Mouse (Mus musculus) lung, postnatal 36 days (tissue): ENCODE results near the gene Nxpe3.
A peak's percentile ranks its signal among the peaks of the same experiment; 100 is the strongest.

Experiments
- DNase-seq: peaks from one replicate; pipeline ENCODE4 v3.0.0; 2022; ENCODE audit warnings: mixed read lengths

Gene Nxpe3

GRCm38 (mm10) chr16:55894893-55895650, at the start of gene Nxpe3:
Gene Nxpe3 (minus strand): TSS chr16:55895285.
- peak; percentile 92 for DNase-seq

DNA sequence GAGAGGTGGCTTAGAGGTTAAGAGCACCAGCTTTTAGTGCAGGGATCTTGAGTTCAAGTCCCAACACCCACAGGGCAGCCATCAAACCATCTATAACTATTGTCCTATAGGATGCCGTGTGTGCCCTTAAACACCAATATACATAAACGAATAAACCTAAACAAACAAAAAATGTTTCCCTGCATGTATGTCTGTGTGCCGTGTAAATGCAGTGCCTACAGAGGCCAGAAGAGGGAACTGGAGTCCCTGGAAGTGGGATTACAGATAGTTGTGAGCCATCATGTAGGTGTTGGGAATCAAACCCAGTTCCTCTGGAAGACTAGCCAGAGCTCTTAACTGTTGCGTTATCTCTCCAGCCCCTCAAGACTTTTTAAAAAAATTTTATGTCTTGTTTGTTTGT, 45.7 kb upstream of the Nxpe3 start:
- no peak for DNase-seq

GRCm38 (mm10) chr16:55939703-55940102, 44.6 kb upstream of the Nxpe3 start:
- no peak for DNase-seq

DNA sequence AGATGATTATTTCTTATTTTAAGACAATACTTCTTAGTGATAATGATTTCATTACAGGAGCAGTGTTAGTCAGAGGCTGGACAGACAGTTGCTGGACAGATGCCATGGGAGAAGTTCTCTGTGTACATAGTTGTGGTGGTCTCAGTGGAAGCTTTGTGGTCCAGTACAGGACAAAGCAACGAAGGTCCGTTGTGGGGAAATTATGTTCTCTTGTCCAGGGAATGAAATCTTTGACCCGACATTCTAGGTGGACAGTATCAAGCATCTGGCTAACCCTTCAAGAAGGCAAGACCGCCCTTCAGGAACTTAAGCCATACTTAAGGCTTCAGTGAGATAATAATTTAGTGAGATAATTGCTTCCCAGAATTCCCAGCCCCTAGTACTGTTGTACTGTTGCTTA, 43.7 kb upstream of the Nxpe3 start:
- no peak for DNase-seq

DNA sequence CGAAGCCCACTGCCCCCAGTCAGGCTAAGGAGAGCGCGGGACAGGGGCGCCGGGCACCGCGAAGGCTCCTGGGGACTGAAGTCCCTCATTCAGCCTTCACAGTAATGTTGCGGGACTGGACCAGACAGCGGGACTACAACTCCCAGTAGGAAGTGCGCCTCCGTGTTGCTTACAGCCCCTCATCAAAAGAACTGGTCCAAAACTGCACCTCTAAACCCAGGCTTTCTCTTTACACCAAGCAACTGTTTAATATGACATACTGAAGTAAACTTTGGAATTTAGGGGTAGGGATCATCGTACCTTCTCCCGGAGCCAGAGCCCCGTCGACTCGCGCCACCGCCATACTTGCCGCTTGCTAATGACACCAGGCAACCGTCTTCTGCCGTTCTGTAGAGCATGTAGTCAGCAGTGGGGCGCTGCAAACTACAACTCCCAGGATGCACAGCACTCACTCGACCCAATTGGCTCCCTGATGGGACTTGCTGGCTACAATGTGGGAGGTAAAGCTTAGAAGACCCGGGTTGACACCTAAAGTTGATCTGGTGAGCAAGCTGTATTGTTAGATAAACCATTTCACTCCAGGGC, 39.5 kb upstream of the Nxpe3 start, which contains the start of gene Cep97:
Gene Cep97 (minus strand): TSS at position 403 of the 585 bp plus-strand sequence.
- DNase-seq = peak; percentile 97

DNA sequence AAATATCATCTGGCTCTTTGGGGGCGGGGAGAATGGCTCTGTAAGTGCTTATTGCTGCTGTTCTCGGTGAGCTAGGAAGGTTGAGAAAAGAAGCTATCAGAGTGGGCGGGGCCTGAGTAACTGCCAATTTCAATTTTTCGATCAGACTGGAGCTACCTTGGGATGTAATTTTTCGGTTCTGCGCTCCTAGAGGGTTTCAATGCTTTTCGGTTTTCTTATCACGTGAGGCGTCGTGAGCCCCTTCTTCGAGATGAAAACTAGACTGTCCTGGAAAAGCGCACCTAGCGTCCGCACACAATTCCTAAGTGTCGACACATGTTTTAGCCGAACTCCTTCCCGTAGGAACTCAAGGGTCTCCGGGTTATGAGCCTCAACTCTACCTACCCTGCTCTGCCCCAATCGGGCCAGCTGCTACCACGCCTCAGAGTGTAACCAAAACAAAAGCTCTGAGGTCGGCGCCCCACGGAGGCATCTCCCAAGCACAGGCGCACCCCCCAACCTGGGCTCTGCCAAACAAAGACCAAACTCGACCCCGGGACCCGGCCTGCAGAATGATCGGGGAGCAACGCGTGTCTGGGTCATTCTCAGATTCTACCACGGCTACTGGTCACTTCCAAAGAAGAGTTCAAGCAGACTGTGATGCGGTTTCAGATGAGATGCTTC, 38.7 kb upstream of the Nxpe3 start:
- peak; percentile 38 for DNase-seq

- DNase-seq = no peak
Measured at GRCm38 (mm10) chr16:55924010-55924409, 28.9 kb upstream of the Nxpe3 start.

DNA sequence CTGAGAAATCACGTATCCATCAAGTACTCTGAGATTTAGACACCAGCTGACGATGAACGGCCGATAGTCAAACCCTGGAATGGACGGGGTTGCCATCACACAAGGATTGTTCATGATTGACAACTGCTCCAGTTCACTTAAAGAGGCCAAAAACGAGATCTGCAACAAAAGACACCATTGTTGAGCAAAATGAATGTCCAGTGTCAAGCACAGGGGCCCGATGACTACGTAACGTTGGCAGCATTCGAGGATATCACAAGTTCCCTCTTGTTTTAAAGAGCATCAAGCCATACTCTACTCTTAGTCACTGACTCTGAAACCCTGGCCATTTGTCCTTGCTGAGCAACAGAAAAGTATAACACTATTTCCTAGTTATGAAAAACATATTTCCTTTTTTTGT, 27.0 kb upstream of the Nxpe3 start:
- DNase-seq = no peak

DNA sequence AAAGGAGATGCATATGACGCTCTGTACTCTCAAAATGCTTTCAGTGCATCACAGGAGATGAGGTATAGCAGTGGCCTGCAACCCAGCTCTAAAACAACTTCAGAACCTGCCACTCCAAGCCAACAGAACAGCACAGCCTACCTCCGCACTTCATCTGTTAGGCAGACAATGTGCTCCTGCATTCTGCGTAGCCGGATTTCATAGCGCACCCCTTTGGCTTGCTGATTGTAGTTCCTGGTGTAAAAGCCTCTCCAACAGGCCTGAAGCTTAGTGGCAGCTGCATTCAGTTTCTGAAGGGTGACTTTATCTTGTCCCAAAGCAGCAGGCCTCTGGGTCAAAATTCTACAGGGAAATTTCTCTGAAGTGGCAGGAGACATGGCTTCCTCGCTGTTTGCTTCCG, 19.6 kb upstream of the Nxpe3 start:
- no peak for DNase-seq

DNA sequence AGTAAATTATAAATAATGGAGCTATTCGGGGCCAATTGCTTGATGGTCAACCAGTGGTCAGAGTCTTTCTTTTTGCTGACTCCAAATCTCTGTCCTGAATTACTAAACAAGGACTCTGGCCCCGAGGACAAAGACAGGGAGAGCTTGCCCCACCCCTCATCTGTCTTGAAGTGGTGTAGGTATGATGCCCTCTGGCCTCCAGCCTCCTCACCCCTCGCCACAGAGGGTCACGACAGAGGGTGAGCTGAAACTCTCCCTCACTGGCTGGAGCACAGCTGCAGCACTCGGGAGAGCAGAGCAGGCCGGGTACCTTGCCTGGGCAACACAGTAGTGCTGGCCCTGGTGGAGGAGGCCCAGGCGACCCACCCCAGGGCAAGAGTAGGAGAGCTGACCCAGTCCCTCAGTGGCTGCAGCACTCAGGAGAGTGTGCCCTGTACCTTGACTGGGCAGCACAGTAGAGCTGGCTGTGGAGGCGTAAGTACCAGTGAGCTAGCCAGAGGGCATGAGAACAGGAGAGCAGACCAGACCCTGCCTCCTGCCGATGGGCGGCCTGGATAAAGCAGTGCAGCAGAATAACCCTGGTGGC, 15.2 kb upstream of the Nxpe3 start:
- no peak for DNase-seq

DNA sequence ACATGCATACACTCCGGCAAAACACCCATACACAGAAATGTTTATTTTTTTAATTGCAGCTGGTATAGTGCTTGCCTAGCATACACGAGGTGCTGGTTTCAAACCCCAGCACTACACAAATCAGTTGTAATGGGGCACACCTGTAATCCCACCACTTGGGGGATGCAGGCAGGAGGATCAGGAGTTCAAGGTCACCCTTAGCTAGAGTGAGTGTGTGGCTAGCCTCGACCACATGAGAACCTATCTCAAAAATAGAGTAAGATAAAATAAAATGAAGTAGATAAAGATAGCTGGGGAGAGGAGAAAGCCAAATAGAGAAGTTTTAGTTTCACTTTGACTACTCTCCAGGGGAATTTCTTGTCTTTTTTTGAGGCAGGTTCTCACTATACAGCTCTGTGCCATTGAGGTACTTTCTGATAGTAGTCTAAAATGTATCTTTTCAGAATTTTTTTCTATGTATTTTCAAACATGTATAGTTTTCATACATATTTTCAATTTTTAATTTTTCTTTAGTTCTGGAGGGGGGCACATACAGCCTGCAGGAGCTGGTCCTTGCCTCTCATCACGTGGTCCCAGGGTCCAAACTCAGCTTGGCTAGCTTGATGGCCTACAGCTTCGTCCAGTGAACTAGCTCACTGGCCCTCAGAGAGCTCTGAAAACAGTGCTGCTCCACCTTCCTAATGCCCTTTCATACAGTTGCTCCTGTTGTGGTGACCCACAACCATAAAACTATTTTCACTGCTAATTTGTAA, 12.0 kb upstream of the Nxpe3 start:
- no peak for DNase-seq

GRCm38 (mm10) chr16:55905370-55905769, 10.3 kb upstream of the Nxpe3 start:
- no peak for DNase-seq

- no peak for DNase-seq
Measured at GRCm38 (mm10) chr16:55901839-55902756, 7.0 kb upstream of the Nxpe3 start.

DNA sequence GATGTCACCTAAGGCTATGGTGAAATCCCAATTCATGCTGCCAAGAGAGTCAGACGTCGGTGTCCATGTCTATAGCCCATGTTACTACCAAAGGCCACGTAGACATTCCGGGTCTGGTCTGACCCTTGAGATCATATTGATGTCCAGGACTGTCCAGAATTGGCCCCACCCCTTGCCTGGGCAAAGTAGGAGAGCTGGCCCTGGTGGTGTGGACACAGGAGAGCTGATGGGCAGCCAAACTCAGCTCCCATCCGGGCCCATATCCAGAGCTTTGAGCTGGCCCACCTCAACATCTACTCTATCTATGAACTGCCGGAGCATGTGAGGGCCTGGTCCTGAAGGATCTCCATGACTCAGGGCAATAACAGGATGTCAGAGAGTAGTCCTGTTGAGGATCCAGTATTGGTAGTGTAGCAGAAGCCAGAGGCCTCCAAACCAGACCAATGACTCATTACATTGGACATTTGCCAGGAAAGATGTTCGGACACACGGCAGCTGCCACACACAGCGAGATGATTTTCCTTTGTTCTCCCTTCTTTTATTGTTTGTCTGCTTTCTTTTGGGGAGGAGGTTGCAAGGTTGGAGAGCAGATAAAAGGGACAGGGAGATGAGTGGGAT, 3.4 kb upstream of the Nxpe3 start:
- DNase-seq = no peak

DNA sequence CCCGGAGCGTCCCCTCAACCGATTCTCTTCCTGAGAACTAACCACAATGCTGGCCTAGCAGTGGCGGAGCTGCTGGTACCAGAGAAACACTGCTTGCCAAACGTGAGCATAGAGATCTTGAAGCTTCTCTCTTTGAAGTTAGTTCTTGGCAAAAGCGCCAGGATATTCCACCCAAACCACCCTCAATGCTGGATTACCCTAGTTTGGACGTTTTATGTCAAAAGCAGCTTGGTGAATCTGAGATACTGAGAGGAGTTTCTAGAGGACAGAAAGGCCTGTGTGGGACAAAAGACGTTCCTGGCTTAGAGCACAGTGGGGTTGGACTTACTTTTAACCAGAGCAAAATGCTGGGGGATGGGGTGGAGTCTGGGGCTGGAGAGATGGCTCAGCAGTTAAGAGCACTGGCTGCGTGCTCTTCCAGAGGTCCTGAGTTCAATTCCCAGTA, 588 bp upstream of the Nxpe3 start:
- DNase-seq = no peak

GRCm38 (mm10) chr16:55894536-55894892, 571 bp downstream of the Nxpe3 start:
- peak; percentile 48 for DNase-seq

- no peak for DNase-seq
Measured at GRCm38 (mm10) chr16:55893410-55894107, 1.5 kb downstream of the Nxpe3 start.

GRCm38 (mm10) chr16:55892484-55892883, 2.6 kb downstream of the Nxpe3 start:
- DNase-seq = no peak

DNA sequence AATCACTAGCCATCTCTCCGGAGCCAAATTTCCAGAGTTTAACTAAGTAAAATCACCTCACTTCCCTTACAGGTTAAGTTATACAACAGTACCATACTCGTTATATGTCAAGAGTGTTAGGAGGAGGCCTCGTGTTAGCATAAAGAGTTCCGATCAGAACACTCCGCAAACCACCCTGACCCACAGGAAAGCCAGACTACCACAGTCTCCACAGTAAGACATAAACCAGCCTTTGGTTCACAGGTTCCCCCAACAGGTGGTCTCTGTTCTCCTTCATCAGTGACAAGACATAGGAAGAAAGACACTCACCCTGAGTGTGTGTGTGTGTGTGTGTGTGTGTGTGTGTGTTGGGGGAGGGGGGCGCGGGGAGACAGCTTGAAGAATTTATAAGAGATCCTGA, 3.7 kb downstream of the Nxpe3 start:
- DNase-seq = no peak

DNA sequence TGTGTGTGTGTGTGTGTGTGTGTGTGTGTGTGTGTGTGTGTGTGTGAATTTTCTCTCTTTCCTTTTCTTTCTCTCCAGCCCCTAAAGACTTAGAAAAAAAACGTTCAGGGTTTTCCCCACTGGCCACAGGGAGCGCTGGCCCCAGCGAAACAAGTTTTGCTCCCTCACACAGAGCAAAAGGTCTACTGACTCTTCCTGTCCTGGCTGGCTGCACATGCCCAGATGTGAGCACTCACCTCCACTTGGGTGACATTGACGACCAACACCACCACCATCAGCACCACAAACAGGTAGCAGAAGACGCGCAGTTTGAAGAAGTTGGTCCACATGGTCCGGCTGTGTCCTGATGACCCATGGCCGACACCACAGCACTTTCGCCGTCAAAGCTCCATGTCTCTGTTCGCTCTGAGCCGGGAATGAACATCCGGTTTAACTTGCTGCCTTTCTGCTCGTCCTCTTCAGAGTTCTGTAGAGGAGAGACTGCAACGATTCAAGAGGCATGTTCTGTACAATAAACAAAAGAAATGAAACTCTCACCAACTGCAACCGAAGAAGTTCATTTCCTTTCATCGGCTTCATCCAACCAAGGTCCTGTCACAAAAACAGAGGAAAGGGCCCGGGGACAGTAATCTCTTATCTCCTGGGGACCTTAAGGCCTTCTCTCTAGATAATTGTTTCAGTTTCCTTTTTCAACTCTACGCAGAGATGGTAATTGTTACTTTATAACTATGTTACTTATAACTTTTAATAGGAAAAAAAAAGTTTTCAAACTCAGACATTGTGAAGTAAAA, 4.5 kb downstream of the Nxpe3 start:
- DNase-seq = no peak
